Mouse (Mus musculus): ENCODE data around the gene Sergef. TPM values are rescaled to one million over a fixed set of nuclear protein-coding genes. Genes with fewer than 3 reads are reported as not detected.

Gene Sergef
- polyA plus RNA-seq, 1 experiment = 3.5 TPM

GRCm38 (mm10) chr7:46453930-46454679 is 185.5 kb downstream of the Sergef start:
- Histone ChIP-seq H3K4me1 (ENCODE audit: control insufficient read depth, insufficient read depth, insufficient read length, low read length) (no peaks in the 10 kb centered on the region), H3K4me3 (ENCODE audit: insufficient read depth, low read depth, low read length) (no peak overlapping the region), H3K27ac (replicated peaks; ENCODE audit: low read depth, low read length) (no peak overlapping the region)

- Histone ChIP-seq H3K4me3 (ENCODE audit: insufficient read depth, low read depth, low read length) (no peak overlapping the region), H3K27ac (replicated peaks; ENCODE audit: low read depth, low read length) (no peak overlapping the region), H3K4me1 (ENCODE audit: control insufficient read depth, insufficient read depth, insufficient read length, low read length) (no peaks in the 10 kb centered on the region)
These were observed 190.5 kb downstream of the Sergef start for GRCm38 (mm10) chr7:46448922-46449645.

GRCm38 (mm10) chr7:46447473-46448165 is 192.0 kb downstream of the Sergef start:
- Histone ChIP-seq H3K4me1 (ENCODE audit: control insufficient read depth, insufficient read depth, insufficient read length, low read length) (no peaks in the 10 kb centered on the region), H3K4me3 (ENCODE audit: insufficient read depth, low read depth, low read length) (no peak overlapping the region), H3K27ac (replicated peaks; ENCODE audit: low read depth, low read length) (no peak overlapping the region)

- no peak overlapping the region for H3K4me3 ChIP-seq (ENCODE audit: insufficient read depth, low read depth, low read length)
- H3K4me1 ChIP-seq (ENCODE audit: control insufficient read depth, insufficient read depth, insufficient read length, low read length) = no peaks in the 10 kb centered on the region
- no peak overlapping the region for H3K27ac ChIP-seq (replicated peaks; ENCODE audit: low read depth, low read length)
These were observed 193.7 kb downstream of the Sergef start for GRCm38 (mm10) chr7:46445896-46446295.

- H3K27ac ChIP-seq (replicated peaks; ENCODE audit: low read depth, low read length) = no peak overlapping the region
- H3K4me3 ChIP-seq (ENCODE audit: insufficient read depth, low read depth, low read length) = no peak overlapping the region
- no peaks in the 10 kb centered on the region for H3K4me1 ChIP-seq (ENCODE audit: control insufficient read depth, insufficient read depth, insufficient read length, low read length)
These were observed 196.4 kb downstream of the Sergef start for GRCm38 (mm10) chr7:46443163-46443562.

- Histone ChIP-seq H3K4me1 (ENCODE audit: control insufficient read depth, insufficient read depth, insufficient read length, low read length) (no peaks in the 10 kb centered on the region), H3K4me3 (ENCODE audit: insufficient read depth, low read depth, low read length) (no peak overlapping the region), H3K27ac (replicated peaks; ENCODE audit: low read depth, low read length) (no peak overlapping the region)
These were observed 201.0 kb downstream of the Sergef start for GRCm38 (mm10) chr7:46438537-46439141.

- Histone ChIP-seq H3K27ac (replicated peaks; ENCODE audit: low read depth, low read length) (no peak overlapping the region), H3K4me3 (ENCODE audit: insufficient read depth, low read depth, low read length) (no peak overlapping the region)
These were observed 203.8 kb downstream of the Sergef start for GRCm38 (mm10) chr7:46435833-46436232.

GRCm38 (mm10) chr7:46433874-46434273 is 205.7 kb downstream of the Sergef start:
- no peak overlapping the region for H3K4me3 ChIP-seq (ENCODE audit: insufficient read depth, low read depth, low read length)
- H3K27ac ChIP-seq (replicated peaks; ENCODE audit: low read depth, low read length) = no peak overlapping the region

More at GRCm38 (mm10) chr7:46435833-46436232, 203.8 kb downstream of the Sergef start:
- H3K4me1 ChIP-seq (ENCODE audit: control insufficient read depth, insufficient read depth, insufficient read length, low read length) = no peaks in the 10 kb centered on the region

GRCm38 (mm10) chr7:46425012-46425411 is 214.6 kb downstream of the Sergef start:
- Histone ChIP-seq H3K4me3 (ENCODE audit: insufficient read depth, low read depth, low read length) (no peak overlapping the region), H3K4me1 (ENCODE audit: control insufficient read depth, insufficient read depth, insufficient read length, low read length) (no peaks in the 10 kb centered on the region), H3K27ac (replicated peaks; ENCODE audit: low read depth, low read length) (no peak overlapping the region)

More at GRCm38 (mm10) chr7:46433874-46434273, 205.7 kb downstream of the Sergef start:
- H3K4me1 ChIP-seq (ENCODE audit: control insufficient read depth, insufficient read depth, insufficient read length, low read length) = no peaks in the 10 kb centered on the region

- Histone ChIP-seq H3K27ac (replicated peaks; ENCODE audit: low read depth, low read length) (no peak overlapping the region), H3K4me1 (ENCODE audit: control insufficient read depth, insufficient read depth, insufficient read length, low read length) (no peaks in the 10 kb centered on the region), H3K4me3 (ENCODE audit: insufficient read depth, low read depth, low read length) (no peak overlapping the region)
These were observed 215.7 kb downstream of the Sergef start for GRCm38 (mm10) chr7:46423951-46424350.

GRCm38 (mm10) chr7:46422764-46423412 is 216.7 kb downstream of the Sergef start:
- Histone ChIP-seq H3K4me3 (ENCODE audit: insufficient read depth, low read depth, low read length) (no peak overlapping the region), H3K4me1 (ENCODE audit: control insufficient read depth, insufficient read depth, insufficient read length, low read length) (no peaks in the 10 kb centered on the region), H3K27ac (replicated peaks; ENCODE audit: low read depth, low read length) (no peak overlapping the region)

- no peak overlapping the region for H3K27ac ChIP-seq (replicated peaks; ENCODE audit: low read depth, low read length)
- H3K4me1 ChIP-seq (ENCODE audit: control insufficient read depth, insufficient read depth, insufficient read length, low read length) = no peaks in the 10 kb centered on the region
- no peak overlapping the region for H3K4me3 ChIP-seq (ENCODE audit: insufficient read depth, low read depth, low read length)
These were observed 217.4 kb downstream of the Sergef start for GRCm38 (mm10) chr7:46422052-46422763.

GRCm38 (mm10) chr7:46421535-46421934 is 218.1 kb downstream of the Sergef start:
- H3K4me1 ChIP-seq (ENCODE audit: control insufficient read depth, insufficient read depth, insufficient read length, low read length) = no peaks in the 10 kb centered on the region
- no peak overlapping the region for H3K4me3 ChIP-seq (ENCODE audit: insufficient read depth, low read depth, low read length)
- H3K27ac ChIP-seq (replicated peaks; ENCODE audit: low read depth, low read length) = no peak overlapping the region

- H3K4me3 ChIP-seq (ENCODE audit: insufficient read depth, low read depth, low read length) = no peak overlapping the region
- no peak overlapping the region for H3K27ac ChIP-seq (replicated peaks; ENCODE audit: low read depth, low read length)
- H3K4me1 ChIP-seq (ENCODE audit: control insufficient read depth, insufficient read depth, insufficient read length, low read length) = no peaks in the 10 kb centered on the region
These were observed 221.4 kb downstream of the Sergef start for GRCm38 (mm10) chr7:46418102-46418622.

Measured in brown adipose tissue, adult 24 weeks (tissue).